Mouse (Mus musculus) kidney, postnatal 0 days (tissue): ENCODE measurements around the gene Pnrc2. TPM values are rescaled to one million over a fixed set of nuclear protein-coding genes. Genes with fewer than 3 reads are reported as not detected.
A peak's percentile ranks its signal among the peaks of the same experiment; 100 is the strongest.

Experiments
- ATAC-seq: fragments of 200-750 bp; cut with Nextera tagmentation; replicated peaks from 2 replicates; pipeline ENCODE4 v1.8.0; 2017; ENCODE audit warnings: low read depth, moderate number of reproducible peaks, moderate TSS enrichment, moderate library complexity; ENCODE audit not compliant: low FRiP score
- DNase-seq: peaks from one replicate; pipeline ENCODE4 v3.0.0-alpha.2; 2016; ENCODE audit warnings: low spot score
- H3K27ac ChIP-seq: fragments of 300-500 bp; sonication (generic); 2 replicates; pipeline ENCODE4 v1.5.1; 2014; ENCODE audit warnings: mild to moderate bottlenecking
- H3K27me3 ChIP-seq: fragments of 300-500 bp; sonication (generic); 2 replicates; pipeline ENCODE4 v1.6.1; 2014; ENCODE audit warnings: low read length, mixed read lengths; ENCODE audit not compliant: insufficient read depth
- H3K36me3 ChIP-seq: fragments of 300-500 bp; sonication (generic); 2 replicates; pipeline ENCODE4 v1.6.1; 2014; ENCODE audit warnings: low read length, mixed read lengths; ENCODE audit not compliant: insufficient read depth
- H3K4me1 ChIP-seq: fragments of 300-500 bp; sonication (generic); replicated peaks from 2 replicates; pipeline ENCODE4 v1.6.1; 2014; ENCODE audit warnings: antibody characterized with exemption, low read length, mixed read lengths; ENCODE audit not compliant: insufficient read depth
- H3K4me2 ChIP-seq: fragments of 300-500 bp; sonication (generic); 2 replicates; pipeline ENCODE4 v1.6.1; 2014; ENCODE audit warnings: mild to moderate bottlenecking, low read length, moderate library complexity, mixed read lengths
- H3K4me3 ChIP-seq: fragments of 300-500 bp; sonication (generic); replicated peaks from 2 replicates; pipeline ENCODE4 v1.5.1; 2014; ENCODE audit warnings: low read depth, low read length
- H3K9ac ChIP-seq: fragments of 300-500 bp; sonication (generic); 2 replicates; pipeline ENCODE4 v1.6.1; 2014; ENCODE audit warnings: low read depth, low read length
- H3K9me3 ChIP-seq: fragments of 300-500 bp; sonication (generic); replicated peaks from 2 replicates; pipeline ENCODE4 v1.6.1; 2016; ENCODE audit warnings: low read length, inconsistent platforms, mixed read lengths
- CTCF ChIP-seq: IDR thresholded peaks from 2 replicates; pipeline ENCODE4 v1.5.1; 2016; ENCODE audit warnings: antibody characterized with exemption, low read depth, mild to moderate bottlenecking, moderate library complexity
- WGBS: fragments of 180-500 bp; shearing (Covaris S2); extraction: QIAGEN DNeasy Blood & Tissue Kit; methylation state at CpG from one replicate; pipeline ENCODE4 v1.1.7; 2014; 5-methylcytosine and 5-hydroxymethylcytosine counted together
- polyA plus RNA-seq: library from polyadenylated mRNA; unstranded; fragments of >200 nt; fragmentation: Nextera tagmentation; extraction: Ambion mirVana; gene quantifications from 2 replicates; pipeline ENCODE4 v1.2.1, GENCODE M21; 2015

The Pnrc2 gene
- polyA plus RNA-seq, 1 experiment from 2014 or later = 190 TPM

DNA sequence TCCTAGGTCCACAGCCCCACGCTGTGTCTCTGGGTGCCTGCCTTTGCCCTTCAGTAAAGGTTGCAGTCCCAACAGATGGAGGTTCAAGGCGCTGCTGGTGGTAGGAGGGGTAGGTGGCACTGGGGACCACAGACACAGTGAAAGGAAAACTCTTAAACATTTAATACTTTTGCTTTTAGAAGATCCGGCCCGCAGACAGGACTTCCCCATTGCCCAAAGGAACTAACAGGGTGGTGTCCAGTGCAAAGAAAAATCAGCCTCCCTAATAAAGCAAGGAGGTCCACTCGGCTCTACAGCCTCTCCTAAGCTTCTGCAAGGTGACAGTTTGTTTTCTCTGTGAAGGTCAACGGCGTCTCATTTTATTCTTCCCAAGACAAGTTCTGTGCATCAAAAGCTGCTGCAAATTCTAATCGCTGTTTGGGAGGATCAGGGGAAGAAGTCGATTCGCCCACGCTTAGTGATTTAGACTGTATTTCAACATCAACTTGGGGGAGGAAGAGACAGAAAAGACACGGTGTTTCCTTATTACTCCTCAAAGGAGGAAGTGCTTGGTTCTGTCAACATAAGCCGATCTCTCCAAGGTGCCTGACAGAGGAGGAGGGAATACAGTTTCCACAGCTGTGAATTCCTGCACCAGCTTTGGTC lies 45.1 kb upstream of the Pnrc2 start:
- Histone ChIP-seq H3K4me1 (no peaks in the 10 kb centered on the region; the same call in 1 of the 2 replicates), H3K9me3 (no peaks in the 10 kb centered on the region), H3K27ac (peak overlapping the region; percentile 27; the same call in 1 of the 2 replicates), H3K4me2 (no peak overlapping the region), H3K36me3 (0 out of 2 replicates have a peak, but pooled peaks cover 6% of the 10 kb centered on the region), H3K4me3 (no peak overlapping the region), H3K27me3 (no peaks in the 10 kb centered on the region), H3K9ac (no peak overlapping the region)
- WGBS = 57% methylated on average over 13 of the region's 13 CpGs
- TF ChIP-seq CTCF = no peak
- DNase-seq (peak; percentile 48), ATAC-seq (no peak)

DNA sequence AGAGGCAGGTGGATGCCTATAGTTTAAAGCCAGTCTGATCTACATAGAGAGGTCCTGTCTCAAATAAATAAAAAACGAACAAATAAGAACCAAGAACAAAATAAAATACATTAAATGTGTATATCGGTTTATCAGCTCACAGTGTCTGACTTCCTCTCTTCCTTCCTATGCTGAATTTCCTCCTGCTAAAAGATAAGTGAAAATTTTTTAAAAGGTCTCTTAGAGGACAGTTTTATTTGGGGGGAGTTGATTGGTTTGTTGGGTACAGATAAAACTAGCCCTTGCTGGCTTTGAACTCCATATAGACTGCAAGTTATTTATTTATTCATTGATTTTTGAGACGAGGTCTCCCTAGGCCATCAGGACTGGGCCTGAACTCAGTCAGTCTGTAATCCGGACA lies 39.8 kb upstream of the Pnrc2 start:
- WGBS = 65% methylated on average over 4 of the region's 4 CpGs
- Histone ChIP-seq H3K27ac (no peak overlapping the region), H3K9me3 (no peaks in the 10 kb centered on the region), H3K36me3 (no peaks in the 10 kb centered on the region), H3K4me2 (no peak overlapping the region), H3K27me3 (no peaks in the 10 kb centered on the region), H3K9ac (no peak overlapping the region), H3K4me1 (no peaks in the 10 kb centered on the region), H3K4me3 (no peak overlapping the region)
- ATAC-seq (no peak), DNase-seq (no peak)
- TF ChIP-seq CTCF = no peak

DNA sequence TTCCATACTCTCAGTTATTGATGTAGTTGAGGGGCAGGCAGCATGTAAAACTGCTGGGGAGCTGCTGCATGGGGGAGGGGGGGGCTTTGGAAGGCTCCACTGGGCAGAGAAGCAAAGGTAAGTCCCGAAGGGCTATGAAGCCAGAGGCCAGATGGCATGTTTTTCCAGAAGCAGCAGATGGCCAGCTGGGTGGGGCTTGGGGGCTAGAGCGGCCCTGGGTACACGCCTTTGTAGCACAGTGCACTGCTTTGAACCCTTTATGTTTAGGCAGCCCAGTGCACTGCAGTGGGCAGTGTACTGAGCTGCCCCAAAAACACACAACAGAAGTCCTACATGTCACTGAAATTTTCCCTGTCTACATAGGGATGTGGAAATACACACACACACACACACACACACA lies 39.2 kb upstream of the Pnrc2 start:
- Histone ChIP-seq H3K9me3 (no peaks in the 10 kb centered on the region), H3K27me3 (no peaks in the 10 kb centered on the region), H3K4me3 (no peak overlapping the region), H3K4me1 (no peaks in the 10 kb centered on the region), H3K4me2 (peak overlapping the region; percentile 10; the same call in 1 of the 2 replicates), H3K36me3 (no peaks in the 10 kb centered on the region), H3K27ac (0 out of 2 replicates have a peak overlapping the region, but pooled peaks have one; percentile 5), H3K9ac (no peak overlapping the region)
- no peak for ATAC-seq
- TF ChIP-seq CTCF = no peak
- DNase-seq = no peak
- WGBS = 14% methylated on average over 3 of the region's 3 CpGs

DNA sequence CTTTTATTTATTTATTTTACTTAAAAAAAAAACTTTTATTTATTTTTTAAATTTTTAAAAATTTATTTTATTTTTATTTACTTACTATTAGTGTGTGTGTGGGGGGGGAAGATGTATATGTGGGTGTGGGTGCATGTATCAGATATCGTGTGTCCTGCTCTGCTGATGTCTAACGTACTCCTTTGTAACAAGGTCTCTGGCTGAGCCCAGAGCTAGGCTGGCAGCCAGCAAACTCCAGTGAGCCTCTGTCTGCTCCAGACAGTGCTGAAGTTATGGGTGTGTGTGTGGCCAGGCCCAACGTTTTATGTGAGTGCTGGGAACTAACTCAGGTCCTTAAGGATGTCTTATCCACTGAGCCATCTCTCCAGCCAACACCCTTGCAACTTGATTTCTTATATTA lies 38.5 kb upstream of the Pnrc2 start:
- Histone ChIP-seq H3K9me3 (no peaks in the 10 kb centered on the region), H3K27me3 (no peaks in the 10 kb centered on the region), H3K4me1 (no peaks in the 10 kb centered on the region), H3K36me3 (no peaks in the 10 kb centered on the region), H3K4me2 (no peak overlapping the region), H3K9ac (no peak overlapping the region), H3K27ac (0 out of 2 replicates have a peak overlapping the region, but pooled peaks have one; percentile 60), H3K4me3 (no peak overlapping the region)
- TF ChIP-seq CTCF = no peak
- DNase-seq (no peak), ATAC-seq (no peak)
- 39% methylated on average over 3 of the region's 3 CpGs for WGBS

DNA sequence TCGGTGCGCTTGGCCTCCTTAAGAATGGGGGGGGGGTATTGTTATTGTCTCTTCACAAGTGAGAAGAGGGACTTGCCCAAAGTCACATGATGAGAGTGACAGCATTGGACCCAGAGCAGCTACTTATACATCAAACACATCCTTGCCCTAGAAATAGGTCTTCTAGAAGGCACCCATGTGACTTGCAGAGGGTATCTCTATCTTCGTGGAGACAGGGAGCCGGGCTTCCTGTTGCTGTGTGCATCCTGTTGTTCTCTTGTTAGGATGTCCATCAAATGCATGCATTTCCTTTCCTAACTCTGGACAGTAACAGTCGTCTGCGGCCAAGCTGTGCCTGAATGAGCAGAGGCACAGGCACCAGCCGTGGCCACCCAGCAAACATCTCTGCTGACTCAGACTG lies 37.9 kb upstream of the Pnrc2 start:
- no peak overlapping the region for H3K9ac ChIP-seq
- no peak for TF ChIP-seq CTCF
- peak overlapping the region; percentile 60 for H3K27ac ChIP-seq
- DNase-seq (peak; percentile 55), ATAC-seq (peak; percentile 46; the same call in 1 of the 2 replicates)
- H3K9me3 ChIP-seq = no peaks in the 10 kb centered on the region
- H3K36me3 ChIP-seq = no peaks in the 10 kb centered on the region
- no peak overlapping the region for H3K4me2 ChIP-seq
- H3K4me1 ChIP-seq = no peaks in the 10 kb centered on the region
- no peak overlapping the region for H3K4me3 ChIP-seq
- WGBS = 62% methylated on average over 7 of the region's 7 CpGs
- no peaks in the 10 kb centered on the region for H3K27me3 ChIP-seq

DNA sequence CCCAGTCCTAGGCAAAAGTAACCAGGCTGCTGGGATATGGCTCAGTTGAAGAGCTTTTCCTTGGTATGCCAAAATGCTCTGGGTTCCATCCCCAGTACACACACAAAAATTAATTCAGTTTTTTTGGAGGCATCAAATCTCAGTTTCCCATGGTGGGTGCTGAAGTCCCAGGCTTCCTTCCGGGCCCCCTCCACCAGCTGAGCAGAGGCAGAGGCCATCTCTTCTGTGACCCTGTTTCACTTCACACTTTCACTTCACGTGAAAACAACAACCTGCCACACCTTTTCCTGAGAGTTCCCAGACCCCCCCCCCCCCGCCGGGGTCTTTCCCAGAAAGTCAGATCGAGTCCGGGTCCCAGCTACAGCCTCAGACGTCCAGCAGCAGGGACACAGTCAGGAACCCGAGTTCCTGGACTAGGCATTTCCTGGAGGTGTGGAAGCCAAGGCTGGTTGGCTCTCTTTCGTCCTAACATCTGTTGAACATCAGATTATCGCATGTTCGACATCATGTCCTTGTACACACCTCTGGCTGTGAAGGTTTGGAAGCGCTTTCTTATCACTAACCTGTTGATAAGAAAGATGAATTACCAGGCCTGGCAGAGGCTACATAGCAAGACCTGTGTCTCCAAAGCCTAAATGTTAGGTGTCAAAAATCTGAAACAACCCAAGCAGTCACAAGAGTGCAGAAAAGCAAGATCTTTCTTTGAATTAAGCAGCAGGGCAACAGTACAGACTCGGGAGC lies 35.8 kb upstream of the Pnrc2 start:
- Histone ChIP-seq H3K9me3 (no peaks in the 10 kb centered on the region), H3K27ac (no peak overlapping the region), H3K36me3 (no peaks in the 10 kb centered on the region), H3K4me1 (no peaks in the 10 kb centered on the region), H3K9ac (no peak overlapping the region), H3K27me3 (no peaks in the 10 kb centered on the region), H3K4me3 (no peak overlapping the region), H3K4me2 (no peak overlapping the region)
- DNase-seq (no peak), ATAC-seq (no peak)
- WGBS = 68% methylated on average over 13 of the region's 13 CpGs
- no peak for TF ChIP-seq CTCF
